Mouse (Mus musculus): ENCODE results near the gene Mvb12a.

Mvb12a gene

GRCm38 (mm10) chr8:71592374-71593170 lies 49.9 kb downstream of the Mvb12a start:
- DNase-seq (ENCODE audit: extremely low spot score), result no peak

GRCm38 (mm10) chr8:71593556-71594323 lies 51.0 kb downstream of the Mvb12a start:
- DNase-seq (ENCODE audit: extremely low spot score), result no peak

GRCm38 (mm10) chr8:71594324-71594722 lies 51.6 kb downstream of the Mvb12a start:
- DNase-seq (ENCODE audit: extremely low spot score), result no peak

GRCm38 (mm10) chr8:71595862-71596261 lies 53.1 kb downstream of the Mvb12a start:
- peak; percentile 84 for DNase-seq (ENCODE audit: extremely low spot score)

- DNase-seq (ENCODE audit: extremely low spot score), result no peak
Measured at GRCm38 (mm10) chr8:71596384-71596783, 53.7 kb downstream of the Mvb12a start.

- no peak for DNase-seq (ENCODE audit: extremely low spot score)
Measured at GRCm38 (mm10) chr8:71596798-71597197, 54.1 kb downstream of the Mvb12a start.

GRCm38 (mm10) chr8:71597451-71597850 lies 54.7 kb downstream of the Mvb12a start, which contains the start of gene Fam129c:
Gene Fam129c, plus strand, starts transcription at chr8:71597648.
- no peak for DNase-seq (ENCODE audit: extremely low spot score)
